Mouse (Mus musculus): Measurements from ENCODE around the gene Tsga8. TPM values are rescaled to one million over a fixed set of nuclear protein-coding genes. Genes with fewer than 3 reads are reported as not detected.

The Tsga8 gene
- not detected for total RNA-seq (2021)
- long read RNA-seq, experiment 1, result 0 reads
- long read RNA-seq, experiment 2, result 0 reads

DNA sequence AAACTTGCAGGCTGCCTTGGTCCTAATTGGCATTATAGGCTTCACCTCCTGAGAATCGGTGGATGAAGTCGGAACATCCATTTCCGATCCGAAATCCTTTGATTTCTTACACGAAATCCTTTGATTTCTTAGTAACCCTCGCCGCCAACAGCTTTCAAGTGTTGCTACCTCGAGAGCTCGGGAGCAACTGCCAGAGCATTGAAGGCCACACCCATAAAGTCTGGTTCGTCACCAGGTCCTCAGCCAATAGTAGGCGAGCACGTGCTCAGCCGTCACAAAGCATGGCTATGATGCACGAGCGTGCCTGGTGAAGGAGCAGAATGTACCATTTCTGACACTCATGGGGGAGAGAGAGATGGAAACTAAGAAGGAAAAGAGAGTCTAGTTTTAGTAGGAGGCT, at the start of gene Tsga8:
Tsga8 (minus strand) TSS at position 327 of the 400 bp plus-strand sequence.
- no peak for DNase-seq (ENCODE audit: low spot score)
